Mouse (Mus musculus) myocyte (in vitro differentiated cells): ENCODE results near the gene Nalcn.

Experiments
- MAX ChIP-seq: IDR thresholded peaks from one replicate; pipeline ENCODE4 v1.6.1; 2011; ENCODE audit warnings: low read depth, mild to moderate bottlenecking, control low read depth
- POLR2A ChIP-seq: IDR thresholded peaks from one replicate; pipeline ENCODE4 v1.6.1; 2011; ENCODE audit warnings: low read depth, mild to moderate bottlenecking, control low read depth, moderate library complexity; ENCODE audit not compliant: insufficient read length
- SRF ChIP-seq: IDR thresholded peaks from one replicate; pipeline ENCODE4 v1.6.1; 2011; ENCODE audit warnings: low read depth; ENCODE audit not compliant: control insufficient read depth, insufficient read length
- TCF3 ChIP-seq: IDR thresholded peaks from one replicate; pipeline ENCODE4 v1.6.1; 2011; ENCODE audit warnings: low read depth, control low read depth; ENCODE audit not compliant: insufficient read length

GRCm38 (mm10) chr14:123542362-123542761 is 84.6 kb downstream of the Nalcn start:
- no peak for TF ChIP-seq MAX
- no peak for TF ChIP-seq POLR2A
- TF ChIP-seq TCF3: no peak
- no peak for TF ChIP-seq SRF
